Mouse (Mus musculus): ENCODE measurements at regions not wholly inside any gene's neighbourhood (a gene's known extent, or its start where the extent isn't known, plus 50 kb on each side); places are given as distances from the start of the nearest gene placed in this dataset.

DNA sequence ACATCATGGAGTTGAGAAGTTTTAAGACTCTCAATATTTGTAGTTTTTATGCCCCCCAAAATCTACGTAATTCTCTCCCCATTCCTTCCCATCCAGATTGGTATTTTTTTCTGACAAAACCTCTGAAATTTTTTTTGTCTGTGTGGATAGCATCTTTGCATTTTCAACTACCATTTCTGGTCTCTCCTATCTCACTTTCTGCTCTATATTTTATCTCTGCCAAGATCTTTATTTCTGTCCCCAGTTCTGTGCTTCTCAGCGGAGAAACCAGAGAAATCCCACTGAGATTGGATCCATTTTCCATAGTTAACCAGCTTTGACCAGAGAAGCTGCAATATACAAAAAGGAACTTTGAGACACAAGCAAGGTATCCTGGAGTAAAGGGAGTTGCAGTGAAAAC lies 65.9 kb downstream of the Olfr16 start:
- ATAC-seq (ENCODE audit: low TSS enrichment), result peak; percentile 93

GRCm38 (mm10) chr1:173033288-173033687 lies 83.1 kb downstream of the Olfr16 start:
- peak; percentile 98 for ATAC-seq (ENCODE audit: low TSS enrichment)

Data from frontal cortex, adult (tissue).